Mouse (Mus musculus) embryonic facial prominence, embryonic 14.5 days (tissue): ENCODE results near the gene Adgrv1. TPM values are rescaled to one million over a fixed set of nuclear protein-coding genes. Genes with fewer than 3 reads are reported as not detected.
"Not testable (repeated sequence)": the region's sequence is repeated elsewhere in the genome, so short reads cannot be mapped to it uniquely, and the experiment has no call there.

Source experiments
- ATAC-seq: fragments of 200-750 bp; cut with Nextera tagmentation; 2 replicates; pipeline ENCODE4 v1.8.0; 2017; ENCODE audit warnings: low read depth, moderate number of reproducible peaks, moderate TSS enrichment
- DNase-seq: peaks from one replicate; pipeline ENCODE4 v3.0.0-alpha.2; 2015; ENCODE audit warnings: low spot score
- H3K27ac ChIP-seq: fragments of 300-500 bp; sonication (generic); replicated peaks from 2 replicates; pipeline ENCODE4 v1.5.1; 2014; ENCODE audit warnings: low read depth, mild to moderate bottlenecking, low read length, moderate library complexity
- H3K27me3 ChIP-seq: fragments of 300-500 bp; sonication (generic); replicated peaks from 2 replicates; pipeline ENCODE4 v1.6.1; 2014; ENCODE audit warnings: low read length; ENCODE audit not compliant: control insufficient read depth, insufficient read depth
- H3K36me3 ChIP-seq: fragments of 300-500 bp; sonication (generic); 2 replicates; pipeline ENCODE4 v1.6.1; 2014; ENCODE audit warnings: low read length, mixed read lengths; ENCODE audit not compliant: control insufficient read depth, insufficient read depth
- H3K4me1 ChIP-seq: fragments of 300-500 bp; sonication (generic); 2 replicates; pipeline ENCODE4 v1.6.1; 2014; ENCODE audit warnings: antibody characterized with exemption, low read length; ENCODE audit not compliant: control insufficient read depth, insufficient read depth
- H3K4me2 ChIP-seq: fragments of 300-500 bp; sonication (generic); 2 replicates; pipeline ENCODE4 v1.6.1; 2014; ENCODE audit warnings: low read depth, mild to moderate bottlenecking, low read length, moderate library complexity, mixed read lengths
- H3K4me3 ChIP-seq: fragments of 300-500 bp; sonication (generic); 2 replicates; pipeline ENCODE4 v1.5.1; 2014; ENCODE audit warnings: low read depth, mild to moderate bottlenecking, low read length
- H3K9ac ChIP-seq: fragments of 300-500 bp; sonication (generic); 2 replicates; pipeline ENCODE4 v1.6.1; 2014; ENCODE audit warnings: low read depth, mild to moderate bottlenecking, low read length, moderate library complexity, mixed read lengths
- H3K9me3 ChIP-seq: fragments of 300-500 bp; sonication (generic); 2 replicates; pipeline ENCODE4 v1.6.1; 2016; ENCODE audit warnings: low read length; ENCODE audit not compliant: control insufficient read depth
- WGBS: fragments of 180-500 bp; shearing (Covaris S2); extraction: QIAGEN DNeasy Blood & Tissue Kit; methylation state at CpG from one replicate; pipeline ENCODE4 v1.1.7; 2014; 5-methylcytosine and 5-hydroxymethylcytosine counted together
- polyA plus RNA-seq: library from polyadenylated mRNA; unstranded; fragments of >200 nt; fragmentation: Nextera tagmentation; extraction: Ambion mirVana; gene quantifications from 2 replicates; pipeline ENCODE4 v1.2.1, GENCODE M21; 2014

Gene Adgrv1
- polyA plus RNA-seq, 1 experiment from 2014 or later: 0.61 TPM

DNA sequence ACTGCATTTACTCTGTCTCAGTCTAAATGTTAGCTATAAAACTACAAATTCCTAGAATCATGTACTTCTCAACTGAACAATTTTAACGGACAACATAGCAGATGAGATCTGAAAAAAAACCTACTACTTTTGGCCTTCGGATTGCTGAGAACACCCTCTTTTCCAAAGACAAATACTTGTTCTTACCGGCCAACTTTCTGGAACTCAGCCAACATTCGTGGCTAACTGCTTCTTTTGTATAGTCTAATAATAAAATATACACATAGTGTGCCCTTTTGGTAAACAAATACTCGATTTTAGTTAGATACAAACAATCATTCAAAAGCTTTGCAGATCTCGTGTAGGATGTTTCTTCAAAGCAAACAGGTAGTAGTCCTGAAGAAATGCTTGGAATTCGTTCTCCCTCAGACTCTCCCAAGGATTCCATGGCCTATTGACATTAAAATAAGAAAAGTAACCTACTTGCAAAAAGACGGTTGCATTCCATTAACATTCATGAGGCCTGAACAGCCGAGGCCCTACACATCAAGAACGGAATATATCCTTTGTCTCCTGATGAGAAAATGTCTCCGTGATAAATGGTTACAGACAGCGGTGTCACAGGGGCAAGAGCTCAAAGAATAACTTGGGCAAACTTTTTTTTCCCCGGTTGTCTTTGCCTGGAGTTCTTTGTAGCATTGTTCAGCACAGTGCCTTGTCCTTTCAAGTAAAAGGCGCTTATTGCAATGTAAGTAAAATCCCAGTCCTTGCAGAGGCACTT, 23.3 kb upstream of the Adgrv1 start:
- H3K9ac ChIP-seq: no peak overlapping the region
- DNase-seq (peak; percentile 43), ATAC-seq (no peak)
- H3K4me2 ChIP-seq: peak overlapping the region; percentile 78
- H3K36me3 ChIP-seq: no peaks in the 10 kb centered on the region
- no peaks in the 10 kb centered on the region for H3K9me3 ChIP-seq
- H3K27ac ChIP-seq: no peak overlapping the region
- H3K4me3 ChIP-seq: peak overlapping the region; percentile 87
- peaks cover 17% of the 10 kb centered on the region for H3K4me1 ChIP-seq
- WGBS: 25% methylated on average over 14 of the region's 14 CpGs
- H3K27me3 ChIP-seq: no peaks in the 10 kb centered on the region

DNA sequence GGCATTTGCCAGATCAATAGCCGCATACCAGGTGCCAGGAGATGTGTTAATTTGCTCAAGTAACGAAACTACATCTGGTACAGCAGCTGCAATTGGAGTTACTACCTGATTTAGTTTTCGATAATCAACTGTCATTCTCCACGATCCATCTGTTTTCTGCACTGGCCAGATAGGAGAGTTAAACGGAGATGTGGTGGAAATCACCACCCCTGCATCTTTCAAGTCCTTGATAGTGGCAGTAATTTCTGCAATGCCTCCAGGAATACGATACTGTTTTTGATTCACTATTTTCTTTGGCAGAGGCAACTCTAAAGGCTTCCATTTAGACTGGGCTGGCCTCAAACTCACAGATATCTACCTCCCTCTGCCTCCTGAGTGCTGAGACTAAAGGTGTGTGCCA, 17.4 kb upstream of the Adgrv1 start:
- not testable (repeated sequence) for H3K27ac ChIP-seq, H3K36me3 ChIP-seq, ATAC-seq, H3K4me2 ChIP-seq, DNase-seq, H3K9ac ChIP-seq, H3K4me1 ChIP-seq, H3K4me3 ChIP-seq, H3K9me3 ChIP-seq, H3K27me3 ChIP-seq
- WGBS: 81% methylated on average over 4 of the region's 6 CpGs

DNA sequence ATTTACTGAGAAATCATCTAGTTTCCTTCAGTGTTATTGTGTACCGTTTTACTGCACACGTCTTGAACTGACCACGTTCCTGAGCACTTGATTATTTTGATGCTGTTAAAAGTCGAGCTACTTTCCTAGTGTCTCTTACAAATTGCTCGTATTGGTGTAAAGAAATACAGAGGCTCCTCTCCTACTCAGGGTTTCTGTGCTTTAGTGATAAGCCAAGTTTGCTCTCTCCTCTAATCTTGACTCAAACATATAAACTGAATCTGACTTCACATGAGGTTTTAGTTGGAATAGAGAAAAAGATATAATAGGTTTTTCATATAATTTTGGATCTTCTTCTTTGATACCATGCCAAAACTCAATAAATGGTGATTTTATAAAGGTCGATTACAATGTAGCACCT, 13.4 kb upstream of the Adgrv1 start:
- Histone ChIP-seq H3K36me3 (no peaks in the 10 kb centered on the region), H3K4me2 (no peak overlapping the region), H3K4me1 (peaks cover under 1% of the 10 kb centered on the region; the same call in 1 of the 2 replicates), H3K4me3 (no peak overlapping the region), H3K27ac (no peak overlapping the region), H3K27me3 (no peaks in the 10 kb centered on the region), H3K9me3 (no peaks in the 10 kb centered on the region), H3K9ac (no peak overlapping the region)
- ATAC-seq: no peak
- 80% methylated on average over 6 of the region's 6 CpGs for WGBS
- no peak for DNase-seq

DNA sequence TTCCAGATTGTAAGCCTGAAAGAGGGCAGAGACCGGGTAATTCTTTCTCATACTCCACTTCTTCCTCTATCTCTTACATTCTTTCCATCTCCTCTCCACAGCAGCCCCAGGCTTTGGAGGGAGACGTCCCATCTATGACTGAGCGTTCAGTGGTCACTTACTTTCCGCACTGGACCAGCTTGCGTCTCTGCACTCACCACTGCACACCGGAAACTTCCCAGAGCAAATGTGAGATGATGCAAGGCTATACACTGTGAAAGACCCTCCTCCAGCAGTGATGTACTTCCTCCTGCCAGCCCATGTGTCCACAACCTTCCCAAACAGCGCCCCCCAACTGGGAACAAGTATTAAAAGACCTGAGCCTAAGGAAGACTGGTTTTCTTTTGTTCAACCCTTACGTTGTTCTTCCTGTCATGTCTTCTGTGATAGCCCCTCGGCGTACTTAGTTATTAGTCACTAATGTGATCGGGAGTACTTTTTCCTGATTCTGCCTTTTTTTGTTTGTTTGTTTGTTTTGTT, 11.2 kb upstream of the Adgrv1 start:
- H3K27me3 ChIP-seq: no peaks in the 10 kb centered on the region
- no peaks in the 10 kb centered on the region for H3K36me3 ChIP-seq
- DNase-seq (no peak), ATAC-seq (no peak)
- H3K9ac ChIP-seq: no peak overlapping the region
- 88% methylated on average over 11 of the region's 11 CpGs for WGBS
- H3K27ac ChIP-seq: no peak overlapping the region
- H3K9me3 ChIP-seq: no peaks in the 10 kb centered on the region
- H3K4me1 ChIP-seq: peaks cover 3% of the 10 kb centered on the region; the same call in 1 of the 2 replicates
- no peak overlapping the region for H3K4me3 ChIP-seq
- H3K4me2 ChIP-seq: no peak overlapping the region

DNA sequence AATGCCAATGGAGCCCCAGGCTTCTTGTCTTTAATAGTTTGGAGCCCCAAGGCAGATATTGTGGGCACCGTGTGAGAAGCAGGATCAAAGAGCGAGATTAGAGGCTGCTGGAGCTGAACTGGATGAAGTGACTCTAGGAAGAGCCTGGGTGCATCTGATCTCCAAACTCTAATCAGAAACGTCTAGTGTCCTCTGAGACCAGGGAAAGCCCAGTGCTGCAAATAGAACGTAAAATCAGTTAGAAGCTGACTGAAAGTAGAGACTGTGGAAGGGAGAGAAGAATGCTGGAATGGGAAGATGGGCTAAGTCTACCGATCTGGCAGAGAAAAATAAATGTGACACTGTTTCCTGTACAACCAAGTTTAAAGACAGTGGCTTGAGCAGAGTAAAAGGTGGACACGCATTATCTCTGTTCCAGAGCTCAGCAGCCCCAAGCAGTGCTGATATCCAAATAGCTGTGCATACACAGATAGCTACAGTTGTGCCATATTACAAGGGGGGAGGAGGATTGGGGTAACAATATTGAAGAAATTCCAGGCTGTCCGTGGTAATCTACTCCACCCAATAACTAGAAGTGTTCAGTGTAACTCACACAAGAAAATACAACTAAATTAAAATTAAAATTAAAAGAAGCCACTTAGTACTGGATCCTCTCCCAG, 9.7 kb upstream of the Adgrv1 start:
- Histone ChIP-seq H3K4me3 (no peak overlapping the region), H3K4me1 (peaks cover 3% of the 10 kb centered on the region; the same call in 1 of the 2 replicates), H3K27ac (no peak overlapping the region), H3K36me3 (no peaks in the 10 kb centered on the region), H3K4me2 (no peak overlapping the region), H3K9me3 (no peaks in the 10 kb centered on the region), H3K27me3 (no peaks in the 10 kb centered on the region), H3K9ac (no peak overlapping the region; the same call in 1 of the 2 replicates)
- ATAC-seq (no peak), DNase-seq (no peak)
- 52% methylated on average over 7 of the region's 7 CpGs for WGBS

DNA sequence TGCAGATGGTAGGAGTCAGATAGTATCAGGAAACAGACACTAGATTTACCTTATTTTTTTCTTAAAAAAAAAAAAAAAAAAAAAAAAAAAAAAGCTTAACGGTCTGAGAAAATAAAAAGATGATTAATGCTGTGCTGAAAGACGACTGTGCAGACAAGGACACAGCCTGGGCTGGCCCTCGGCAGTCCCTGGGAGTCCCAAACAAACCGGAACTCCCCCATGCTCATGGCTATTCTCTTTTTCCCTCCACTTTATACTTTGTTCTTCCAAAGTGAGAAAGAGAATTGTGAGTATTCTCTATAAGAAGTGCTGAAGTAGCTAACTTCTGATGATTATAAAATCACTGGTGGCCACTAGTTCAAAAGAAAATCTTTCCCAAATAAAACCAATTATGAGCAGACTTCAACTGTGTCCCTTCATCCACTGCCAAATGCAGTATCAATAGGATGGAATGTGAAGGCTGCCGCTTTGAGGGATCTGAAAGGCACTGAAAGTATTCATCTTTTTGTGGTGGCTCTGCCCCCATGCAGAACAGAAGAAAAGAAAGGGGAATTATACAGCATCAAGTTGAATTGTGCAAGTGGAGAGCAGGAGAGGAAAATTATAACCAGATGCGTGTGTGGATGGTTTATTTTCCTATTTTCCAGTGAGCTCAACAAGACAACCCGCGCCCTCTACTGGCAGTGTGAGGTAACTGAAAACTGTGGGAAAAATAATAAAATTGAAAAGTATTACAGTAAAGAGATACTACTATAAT, 8.5 kb upstream of the Adgrv1 start:
- ATAC-seq: peak; percentile 72
- H3K27me3 ChIP-seq: no peaks in the 10 kb centered on the region
- no peaks in the 10 kb centered on the region for H3K36me3 ChIP-seq
- H3K4me3 ChIP-seq: no peak overlapping the region
- peaks cover 3% of the 10 kb centered on the region; the same call in 1 of the 2 replicates for H3K4me1 ChIP-seq
- peak overlapping the region; percentile 23 for H3K4me2 ChIP-seq
- 10% methylated on average over 8 of the region's 8 CpGs for WGBS
- no peaks in the 10 kb centered on the region for H3K9me3 ChIP-seq
- no peak overlapping the region; the same call in 1 of the 2 replicates for H3K9ac ChIP-seq
- H3K27ac ChIP-seq: peak overlapping the region; percentile 19
- DNase-seq: peak; percentile 91

DNA sequence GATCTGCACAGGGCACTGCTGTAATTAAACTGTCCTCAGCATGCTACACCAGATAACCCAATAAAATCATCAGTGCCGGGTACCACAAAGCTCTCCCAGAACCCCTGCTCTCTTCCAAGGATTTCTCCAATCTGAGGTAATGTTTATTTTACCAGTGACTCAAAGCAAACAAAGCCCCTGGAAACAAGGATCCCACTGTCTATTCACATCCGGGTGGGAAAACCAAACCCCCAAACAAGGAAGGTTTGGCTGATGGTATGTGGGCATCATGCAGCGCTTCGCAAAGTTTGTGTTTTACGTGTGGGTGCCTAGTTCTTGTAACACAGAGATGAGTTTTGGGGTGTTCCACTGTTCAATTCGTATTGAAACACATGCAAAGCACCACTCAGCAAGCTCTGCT, 7.9 kb upstream of the Adgrv1 start:
- Histone ChIP-seq H3K9me3 (no peaks in the 10 kb centered on the region), H3K4me1 (peaks cover 3% of the 10 kb centered on the region; the same call in 1 of the 2 replicates), H3K36me3 (no peaks in the 10 kb centered on the region), H3K9ac (no peak overlapping the region; the same call in 1 of the 2 replicates), H3K27me3 (no peaks in the 10 kb centered on the region), H3K4me2 (peak overlapping the region; percentile 23; the same call in 1 of the 2 replicates), H3K4me3 (no peak overlapping the region), H3K27ac (peak overlapping the region; percentile 19; the same call in 1 of the 2 replicates)
- no peak for DNase-seq
- WGBS: 31% methylated on average over 6 of the region's 6 CpGs
- no peak for ATAC-seq

DNA sequence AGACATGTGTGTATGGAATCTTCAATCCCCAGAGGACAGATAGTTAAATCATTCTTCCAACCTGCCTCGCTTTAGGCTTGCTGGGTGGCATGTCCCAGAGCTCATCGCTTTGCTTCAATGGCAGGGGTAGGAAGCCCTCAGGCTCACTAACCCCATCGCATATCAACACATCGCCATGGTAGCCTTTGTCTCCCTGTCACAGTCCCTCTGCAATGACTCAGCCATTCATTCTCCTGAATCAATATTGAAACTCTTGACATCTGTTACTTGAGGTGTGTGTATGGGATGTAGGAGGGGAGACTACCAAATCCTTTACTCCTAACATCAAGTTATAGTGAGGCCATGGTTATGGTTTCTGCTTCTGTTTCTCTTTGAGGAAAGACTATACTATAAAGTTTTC, 6.7 kb upstream of the Adgrv1 start:
- Histone ChIP-seq H3K27ac (no peak overlapping the region), H3K9ac (no peak overlapping the region), H3K27me3 (no peaks in the 10 kb centered on the region), H3K36me3 (no peaks in the 10 kb centered on the region), H3K4me1 (peaks cover 3% of the 10 kb centered on the region; the same call in 1 of the 2 replicates), H3K4me3 (no peak overlapping the region), H3K9me3 (no peaks in the 10 kb centered on the region), H3K4me2 (no peak overlapping the region)
- ATAC-seq (no peak), DNase-seq (no peak)
- WGBS: 29% methylated on average over 4 of the region's 4 CpGs
